Mouse (Mus musculus): ENCODE results near the gene Mlxipl. TPM values are rescaled to one million over a fixed set of nuclear protein-coding genes. Genes with fewer than 3 reads are reported as not detected.

Mlxipl gene
- 0.60 TPM for polyA plus RNA-seq (2014; fragmentation: Illumina TruSeq; extraction: RNeasy Lipid Tissue Mini Kit (QIAGEN cat#74804))

GRCm38 (mm10) chr5:135089653-135090052 lies at the start of gene Mlxipl:
Mlxipl (plus strand) TSS chr5:135089890.

DNA sequence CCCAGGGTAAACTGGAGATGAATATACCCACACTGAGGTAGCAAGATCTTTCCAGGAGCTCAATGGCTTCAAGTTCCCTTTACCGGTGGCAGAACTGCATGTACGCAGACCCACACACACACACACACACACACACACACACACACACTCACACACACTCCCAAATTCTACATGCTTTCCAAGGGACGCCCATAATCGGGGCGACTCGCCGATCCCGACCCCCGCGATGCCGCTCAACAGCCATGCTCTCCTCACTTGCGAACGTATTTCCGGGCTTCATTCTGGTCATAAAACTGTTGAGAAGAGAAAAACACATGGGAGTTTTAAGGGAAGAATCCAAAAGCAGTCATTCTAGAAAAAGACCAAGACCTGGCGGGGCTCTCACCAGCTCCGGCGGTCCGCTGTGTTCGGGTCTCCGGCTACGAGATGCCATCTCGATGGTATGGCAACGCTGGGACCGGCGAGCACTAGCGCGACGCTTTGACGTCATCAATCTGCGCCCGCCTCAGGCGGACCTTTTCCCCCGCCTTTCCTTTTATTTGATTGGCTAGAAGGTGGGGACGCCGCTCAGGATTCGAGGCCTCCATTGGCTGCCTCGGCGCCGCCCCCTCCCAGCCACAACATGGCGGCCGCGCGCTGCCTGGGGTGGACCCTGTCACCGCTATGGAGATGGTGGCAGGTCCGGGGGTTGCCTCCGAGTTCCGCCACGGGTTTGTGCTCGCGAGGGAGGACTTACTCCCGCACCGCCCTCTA lies 25.9 kb upstream of the Mlxipl start, which contains the start of gene Dnajc30:
Gene Dnajc30 (plus strand): TSS at position 574 of the 753 bp plus-strand sequence.

DNA sequence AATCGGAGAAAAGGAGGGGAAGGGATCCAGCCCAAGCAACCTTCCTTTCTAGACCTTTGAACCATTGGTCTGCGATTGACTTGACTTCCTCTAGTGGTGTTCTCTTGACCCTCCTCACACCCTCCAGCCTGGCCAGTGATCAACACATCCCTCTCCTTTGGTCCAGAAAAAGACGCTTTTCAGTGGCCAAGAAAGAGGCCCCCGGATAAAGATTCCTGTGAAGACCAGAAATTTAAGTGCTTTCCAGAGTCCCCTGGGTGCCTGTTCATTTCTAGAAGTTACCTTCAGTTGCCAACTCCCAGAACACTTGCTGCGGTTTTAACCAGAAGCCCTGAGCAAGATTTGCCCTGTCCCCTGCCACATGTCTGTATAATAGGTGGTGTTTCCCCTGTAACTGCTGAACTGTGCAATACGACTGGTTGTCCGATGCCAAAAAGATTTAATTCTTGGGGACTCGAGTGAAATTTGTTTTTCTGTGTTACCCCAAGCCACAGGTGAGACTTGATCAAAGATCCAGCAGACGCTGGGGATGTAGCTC lies 24.7 kb upstream of the Mlxipl start, which contains the start of gene Bud23:
Gene Bud23 (minus strand): TSS at position 51 of the 538 bp plus-strand sequence.

DNA sequence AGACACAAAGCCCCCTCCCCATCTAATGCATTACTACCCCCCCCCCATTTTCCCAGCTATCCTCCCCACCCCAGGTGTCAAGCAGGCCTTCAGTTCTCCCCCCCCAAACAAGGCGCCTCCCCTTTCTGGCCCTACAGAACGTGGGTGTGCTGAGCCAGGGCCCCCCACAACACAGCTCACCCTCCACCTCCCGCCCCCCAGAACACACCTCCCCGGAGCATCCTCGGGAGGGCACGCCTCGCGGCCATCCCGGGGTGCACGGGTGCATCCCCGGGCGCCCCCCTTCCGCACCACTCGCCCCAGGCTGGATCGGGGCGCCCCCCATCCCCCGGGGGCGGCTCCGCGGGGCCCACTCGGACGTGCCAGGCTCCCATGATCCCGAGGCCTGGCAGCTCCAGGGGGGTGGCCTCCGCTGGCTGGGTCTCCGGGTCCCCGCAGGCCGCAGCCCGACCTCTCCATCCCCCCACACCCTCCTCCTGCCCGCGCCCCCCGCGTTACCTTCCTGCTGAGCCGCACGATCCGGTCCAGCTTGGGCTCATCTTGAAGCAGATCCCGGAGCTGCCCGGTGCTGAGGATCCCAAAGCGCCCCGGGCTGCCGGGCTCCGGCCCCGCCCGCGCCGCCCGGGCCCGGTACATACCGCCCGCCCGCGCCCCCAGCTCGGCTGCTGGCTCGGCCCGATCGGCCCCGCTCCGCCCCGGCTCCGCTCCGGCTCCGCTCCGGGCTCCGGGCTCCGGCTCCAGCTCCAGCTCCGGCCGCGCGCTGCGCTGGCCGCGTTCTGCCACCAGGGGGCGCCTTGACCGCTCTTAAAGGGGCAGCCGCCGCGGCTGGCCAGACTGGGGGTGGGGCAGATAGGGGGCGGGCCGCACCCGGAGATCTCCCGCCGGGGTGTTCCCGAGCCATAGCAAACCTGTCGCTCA lies 11.9 kb upstream of the Mlxipl start, which contains the start of gene Vps37d:
Gene Vps37d (minus strand): TSS at position 703 of the 918 bp plus-strand sequence.

DNA sequence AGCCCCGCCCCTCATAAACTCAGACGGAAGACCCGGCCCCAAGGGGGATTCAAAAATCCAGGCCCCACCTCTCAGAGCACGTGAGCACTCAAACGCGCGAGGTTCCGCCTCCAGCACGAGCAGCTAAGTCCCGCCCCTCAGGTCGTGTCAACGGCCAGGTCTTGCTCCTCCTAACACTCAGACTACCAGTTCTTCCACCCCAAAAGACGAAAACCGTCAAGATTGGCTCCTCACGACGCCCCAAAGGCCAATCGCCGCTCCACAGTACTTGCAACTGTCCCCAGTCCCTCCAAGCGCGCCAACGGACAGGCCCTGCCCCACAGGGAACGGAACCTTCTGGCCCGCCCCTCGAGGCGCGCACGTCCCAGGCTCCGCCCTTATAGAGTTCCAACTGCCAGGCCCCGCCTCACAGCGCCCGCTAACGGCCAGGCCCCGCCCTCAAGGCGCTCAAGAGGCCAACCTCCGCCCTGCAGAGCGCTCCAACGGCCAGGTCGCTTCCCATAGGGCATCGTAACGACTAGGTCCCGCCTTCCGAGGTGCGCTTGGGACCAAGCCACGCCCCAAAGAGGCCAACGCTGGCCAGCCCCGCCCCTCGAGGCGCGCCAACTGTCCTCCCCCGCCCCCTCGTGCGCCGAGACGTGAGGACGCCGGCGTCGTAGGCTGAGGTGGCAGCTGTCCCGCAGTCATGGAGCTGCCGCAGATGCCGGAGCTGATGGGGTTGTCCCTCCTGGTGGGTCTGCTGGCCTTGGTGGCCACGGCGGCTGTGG lies 59.5 kb downstream of the Mlxipl start, which contains the start of gene Tbl2:
Gene Tbl2 (plus strand): TSS at position 605 of the 767 bp plus-strand sequence.

DNA sequence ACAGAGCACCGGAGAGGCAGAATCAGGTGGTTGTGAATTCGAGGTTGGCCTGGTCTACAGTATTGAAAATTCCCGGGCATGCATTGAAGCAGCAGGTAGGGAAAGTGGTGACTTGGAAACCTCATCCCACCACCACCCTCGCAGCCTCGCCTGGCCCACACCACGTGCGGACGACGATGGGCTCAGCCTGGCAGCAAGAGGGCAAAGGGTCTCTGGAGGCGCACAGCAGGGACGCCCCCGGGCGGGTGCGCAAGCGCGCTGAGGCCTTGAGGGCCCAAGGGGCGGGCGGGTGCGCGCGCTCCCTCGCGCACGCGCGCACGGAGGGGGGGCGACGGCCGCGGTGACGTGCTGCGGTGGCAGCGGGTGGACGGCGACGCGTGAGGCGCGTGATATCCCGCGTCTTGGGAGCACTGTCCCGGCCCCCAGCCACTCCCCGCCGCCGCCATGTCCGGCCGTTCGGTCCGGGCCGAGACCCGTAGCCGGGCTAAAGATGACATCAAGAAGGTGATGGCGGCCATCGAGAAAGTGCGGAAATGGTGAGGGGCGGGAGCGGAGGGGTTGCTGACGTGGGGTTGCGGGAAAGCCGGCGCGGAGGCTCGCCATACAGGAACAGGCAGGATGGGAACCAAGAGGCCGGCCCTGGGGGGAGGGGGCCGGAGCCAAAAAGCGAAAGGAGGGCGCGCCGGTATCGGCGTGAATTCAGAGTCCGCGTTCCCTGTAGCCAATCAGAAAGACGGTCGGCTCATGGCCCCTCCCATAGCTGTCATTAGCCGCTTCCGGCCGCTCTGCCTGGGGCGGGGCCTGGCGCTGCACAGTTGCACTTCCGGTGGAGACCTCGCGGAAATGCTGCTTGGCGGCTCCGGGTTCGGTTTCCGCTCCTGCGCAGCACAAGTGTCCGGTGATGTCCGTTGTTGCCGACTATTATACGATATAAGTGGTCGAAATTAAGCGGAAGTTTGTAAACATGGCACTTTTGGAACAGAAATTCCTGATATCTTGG lies 78.7 kb downstream of the Mlxipl start, which contains the start of gene Bcl7b:
Gene Bcl7b (plus strand): TSS at position 221 of the 1,000 bp plus-strand sequence.

GRCm38 (mm10) chr5:135186621-135187348 lies 97.1 kb downstream of the Mlxipl start, which contains the start of gene Baz1b:
Baz1b (plus strand) TSS chr5:135187264.

Other genes starting within 250 kb of the Mlxipl start
- gene Tmem270, start 183.2 kb upstream of the Mlxipl start, polyA plus RNA-seq (2014; fragmentation: Illumina TruSeq; extraction: RNeasy Lipid Tissue Mini Kit (QIAGEN cat#74804)) = not detected
- not detected for gene Cldn13, start 174.4 kb upstream of the Mlxipl start, polyA plus RNA-seq (2014; fragmentation: Illumina TruSeq; extraction: RNeasy Lipid Tissue Mini Kit (QIAGEN cat#74804))
- gene Mettl27, start 157.5 kb upstream of the Mlxipl start, polyA plus RNA-seq (2014; fragmentation: Illumina TruSeq; extraction: RNeasy Lipid Tissue Mini Kit (QIAGEN cat#74804)) = 10.4 TPM
- not detected for gene Cldn4, start 143.0 kb upstream of the Mlxipl start, polyA plus RNA-seq (2014; fragmentation: Illumina TruSeq; extraction: RNeasy Lipid Tissue Mini Kit (QIAGEN cat#74804))
- not detected for gene Cldn3, start 103.7 kb upstream of the Mlxipl start, polyA plus RNA-seq (2014; fragmentation: Illumina TruSeq; extraction: RNeasy Lipid Tissue Mini Kit (QIAGEN cat#74804))
- gene Abhd11, start 80.7 kb upstream of the Mlxipl start, polyA plus RNA-seq (2014; fragmentation: Illumina TruSeq; extraction: RNeasy Lipid Tissue Mini Kit (QIAGEN cat#74804)) = 2.2 TPM
- gene Stx1a, start 66.4 kb upstream of the Mlxipl start, polyA plus RNA-seq (2014; fragmentation: Illumina TruSeq; extraction: RNeasy Lipid Tissue Mini Kit (QIAGEN cat#74804)) = not detected
- 8.9 TPM for gene Dnajc30, start 25.7 kb upstream of the Mlxipl start, polyA plus RNA-seq (2014; fragmentation: Illumina TruSeq; extraction: RNeasy Lipid Tissue Mini Kit (QIAGEN cat#74804))
- gene Bud23, start 24.9 kb upstream of the Mlxipl start, polyA plus RNA-seq (2014; fragmentation: Illumina TruSeq; extraction: RNeasy Lipid Tissue Mini Kit (QIAGEN cat#74804)) = 10.2 TPM
- 0.31 TPM for gene Vps37d, start 11.6 kb upstream of the Mlxipl start, polyA plus RNA-seq (2014; fragmentation: Illumina TruSeq; extraction: RNeasy Lipid Tissue Mini Kit (QIAGEN cat#74804))
- gene Tbl2, start 59.8 kb downstream of the Mlxipl start, polyA plus RNA-seq (2014; fragmentation: Illumina TruSeq; extraction: RNeasy Lipid Tissue Mini Kit (QIAGEN cat#74804)) = 8.5 TPM
- gene Bcl7b, start 78.4 kb downstream of the Mlxipl start, polyA plus RNA-seq (2014; fragmentation: Illumina TruSeq; extraction: RNeasy Lipid Tissue Mini Kit (QIAGEN cat#74804)) = 11.5 TPM
- 77.9 TPM for gene Baz1b, start 97.4 kb downstream of the Mlxipl start, polyA plus RNA-seq (2014; fragmentation: Illumina TruSeq; extraction: RNeasy Lipid Tissue Mini Kit (QIAGEN cat#74804))
- not detected for gene Fzd9, start 161.3 kb downstream of the Mlxipl start, polyA plus RNA-seq (2014; fragmentation: Illumina TruSeq; extraction: RNeasy Lipid Tissue Mini Kit (QIAGEN cat#74804))